Mouse (Mus musculus) G1E (cell line): ENCODE measurements at regions not wholly inside any gene's neighbourhood (a gene's known extent, or its start where the extent isn't known, plus 50 kb on each side); places are given as distances from the start of the nearest gene placed in this dataset.

Experiments
- ATAC-seq: 2 replicates; pipeline ENCODE4 v1.8.0; 2016; ENCODE audit warnings: mild to moderate bottlenecking; ENCODE audit not compliant: insufficient number of reproducible peaks, poor library complexity, low FRiP score, severe bottlenecking; ENCODE audit errors: extremely low read depth
- DNase-seq: peaks from one replicate; pipeline ENCODE4 v3.0.0; 2012; ENCODE audit warnings: low spot score
- H3K27me3 ChIP-seq: 2 replicates; pipeline ENCODE4 v1.6.1; 2012; ENCODE audit warnings: mild to moderate bottlenecking, low read length, inconsistent platforms; ENCODE audit not compliant: insufficient read depth
- H3K36me3 ChIP-seq: replicated peaks from 2 replicates; pipeline ENCODE3; 2012; ENCODE audit warnings: mild to moderate bottlenecking, inconsistent platforms
- H3K4me1 ChIP-seq: 2 replicates; pipeline ENCODE4 v1.6.1; 2012; ENCODE audit warnings: low read depth, low read length, inconsistent platforms, mixed read lengths; ENCODE audit not compliant: insufficient read depth
- H3K4me3 ChIP-seq: 2 replicates; pipeline ENCODE4 v1.5.1; 2012; ENCODE audit warnings: low read depth, mild to moderate bottlenecking, inconsistent platforms, low read length, moderate library complexity, mixed read lengths
- H3K9me3 ChIP-seq: replicated peaks from 2 replicates; pipeline ENCODE4 v1.6.1; 2012; ENCODE audit warnings: inconsistent platforms
- CTCF ChIP-seq: IDR thresholded peaks from 2 replicates; pipeline ENCODE4 v1.5.1; 2012; ENCODE audit warnings: low read depth, low read length, inconsistent platforms, mixed read lengths
- GATA1 ChIP-seq: IDR thresholded peaks from 2 replicates; pipeline ENCODE4 v1.6.1; 2012; ENCODE audit warnings: borderline replicate concordance, low read length, inconsistent platforms, mixed read lengths
- GATA2 ChIP-seq: IDR thresholded peaks from 2 replicates; pipeline ENCODE4 v1.6.1; 2012; ENCODE audit warnings: low read depth, low read length, inconsistent platforms, borderline replicate concordance
- POLR2AphosphoS5 ChIP-seq: IDR thresholded peaks from 2 replicates; pipeline ENCODE4 v1.6.1; 2012; ENCODE audit warnings: low read depth, low read length, inconsistent platforms; ENCODE audit not compliant: insufficient replicate concordance
- TAL1 ChIP-seq: conservative IDR thresholded peaks from 2 replicates; pipeline ENCODE4 v1.6.1; 2012; ENCODE audit warnings: low read depth, low read length, inconsistent platforms, mixed read lengths

DNA sequence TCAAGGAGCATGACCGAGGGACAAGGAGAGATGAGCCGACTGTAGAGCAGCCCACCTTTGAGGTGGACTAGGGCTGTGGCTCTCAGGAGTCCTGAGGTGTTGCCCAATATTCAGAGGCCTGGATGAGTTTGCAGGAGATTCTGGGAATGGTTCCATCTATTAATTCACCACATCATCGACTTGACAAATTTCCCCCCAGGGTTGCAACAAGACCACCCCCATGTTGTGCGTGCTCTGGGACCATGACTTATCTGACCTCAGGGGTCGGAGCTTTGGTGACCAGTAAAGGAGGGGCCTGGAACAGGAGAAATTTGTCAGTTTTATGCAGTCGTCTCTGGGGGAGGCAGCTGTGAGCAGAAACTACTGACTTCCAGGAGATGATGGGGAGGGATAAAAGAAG lies 63.5 kb upstream of the 1600014C23Rik start:
- Histone ChIP-seq H3K27me3 (peaks cover 18% of the 10 kb centered on the region), H3K36me3 (no peaks in the 10 kb centered on the region), H3K4me3 (no peak overlapping the region)

DNA sequence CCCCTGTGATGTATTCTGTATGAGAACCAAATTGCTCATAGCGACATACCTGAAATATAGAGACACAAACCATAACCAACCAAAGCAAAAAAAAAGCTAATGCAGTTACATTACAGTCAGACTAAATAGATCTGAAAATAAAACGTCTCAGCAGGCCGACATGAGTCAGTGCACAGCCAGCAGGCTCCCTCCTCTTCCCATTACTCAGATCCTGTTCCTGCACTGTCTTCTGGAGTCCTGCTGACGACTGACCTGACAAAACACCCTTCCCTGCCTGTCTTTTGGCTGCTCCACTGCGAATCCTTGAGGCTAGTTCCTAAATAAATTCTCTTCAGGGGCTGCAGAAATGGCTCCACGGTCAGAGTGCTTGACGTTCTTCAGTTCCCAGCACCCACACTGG lies 61.3 kb upstream of the 1600014C23Rik start:
- H3K36me3 ChIP-seq: no peaks in the 10 kb centered on the region
- ATAC-seq (no peak), DNase-seq (no peak)
- H3K4me3 ChIP-seq: no peak overlapping the region
- TF ChIP-seq GATA1: no peak
- TF ChIP-seq GATA2: no peak
- no peak for TF ChIP-seq TAL1
- TF ChIP-seq CTCF: no peak
- TF ChIP-seq POLR2AphosphoS5: no peak
- H3K4me1 ChIP-seq: 0 out of 2 replicates have a peak, but pooled peaks cover 4% of the 10 kb centered on the region
- H3K9me3 ChIP-seq: peaks cover 3% of the 10 kb centered on the region
- peaks cover 31% of the 10 kb centered on the region for H3K27me3 ChIP-seq

More for the DNA sequence above, 63.5 kb upstream of the 1600014C23Rik start:
- H3K4me1 ChIP-seq: no peaks in the 10 kb centered on the region
- peaks cover 6% of the 10 kb centered on the region for H3K9me3 ChIP-seq
- no peak for DNase-seq
- no peak for TF ChIP-seq TAL1
- no peak for TF ChIP-seq GATA1
- TF ChIP-seq POLR2AphosphoS5: no peak
- TF ChIP-seq GATA2: no peak
- TF ChIP-seq CTCF: no peak
- no peak for ATAC-seq

DNA sequence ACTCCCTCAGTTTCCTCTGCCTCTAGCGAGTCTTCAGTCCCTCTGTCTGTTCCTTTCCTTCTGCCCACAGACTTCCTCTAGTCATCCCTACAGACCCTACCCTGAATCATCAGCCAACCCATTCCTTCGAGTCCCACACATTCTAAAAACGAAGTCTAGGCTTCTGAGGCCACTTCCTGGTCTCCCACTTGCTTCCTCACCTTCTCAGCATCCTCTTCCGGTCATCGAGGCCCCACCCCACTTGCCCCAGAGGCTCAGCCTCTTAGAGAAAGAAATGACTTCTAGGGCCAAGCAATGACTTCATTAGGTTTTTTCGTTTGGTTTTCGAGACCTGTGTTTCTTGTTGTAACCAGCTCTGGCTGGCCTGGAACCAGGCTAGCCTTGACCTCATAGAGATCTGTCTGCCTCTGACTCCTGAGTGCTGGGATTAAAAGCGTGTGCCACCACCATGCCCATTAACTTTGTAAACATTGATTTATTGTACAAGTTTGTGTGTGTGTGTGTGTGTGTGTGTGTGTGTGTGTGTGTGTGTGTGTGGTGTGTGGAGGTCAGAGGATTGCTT lies 57.4 kb upstream of the 1600014C23Rik start:
- H3K9me3 ChIP-seq: peaks cover 3% of the 10 kb centered on the region
- 0 out of 2 replicates have a peak, but pooled peaks cover 4% of the 10 kb centered on the region for H3K4me1 ChIP-seq
- TF ChIP-seq CTCF (no peak), POLR2AphosphoS5 (no peak), TAL1 (no peak), GATA2 (no peak), GATA1 (no peak)
- no peak overlapping the region for H3K4me3 ChIP-seq
- no peaks in the 10 kb centered on the region for H3K36me3 ChIP-seq
- peaks cover 45% of the 10 kb centered on the region for H3K27me3 ChIP-seq
- ATAC-seq (no peak), DNase-seq (no peak)

DNA sequence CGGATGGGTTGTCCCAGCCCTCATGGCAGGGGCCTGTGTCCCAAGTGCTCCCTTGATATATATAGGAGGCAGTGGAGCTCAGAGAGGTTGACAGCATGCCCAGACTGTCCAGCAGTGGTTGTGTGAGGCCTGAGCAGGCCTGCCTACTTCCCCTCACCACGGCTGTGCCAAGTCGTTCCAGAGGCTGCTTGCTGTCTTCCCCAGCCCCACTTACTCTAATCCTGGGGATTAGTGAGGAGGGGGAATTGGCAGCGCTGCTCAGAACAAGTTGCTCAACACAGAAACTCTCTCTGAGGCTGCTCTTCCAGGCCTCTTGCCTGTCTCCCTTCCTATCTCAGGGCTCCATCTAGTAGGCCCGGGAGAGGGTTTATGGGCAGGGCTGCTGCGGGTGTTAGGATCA lies 56.1 kb upstream of the 1600014C23Rik start:
- Histone ChIP-seq H3K4me1 (peaks cover 8% of the 10 kb centered on the region; the same call in 1 of the 2 replicates), H3K9me3 (no peaks in the 10 kb centered on the region), H3K36me3 (no peaks in the 10 kb centered on the region), H3K4me3 (no peak overlapping the region), H3K27me3 (peaks cover 52% of the 10 kb centered on the region)
- no peak for TF ChIP-seq POLR2AphosphoS5
- TF ChIP-seq CTCF: no peak
- TF ChIP-seq GATA2: no peak
- ATAC-seq (no peak), DNase-seq (no peak)

DNA sequence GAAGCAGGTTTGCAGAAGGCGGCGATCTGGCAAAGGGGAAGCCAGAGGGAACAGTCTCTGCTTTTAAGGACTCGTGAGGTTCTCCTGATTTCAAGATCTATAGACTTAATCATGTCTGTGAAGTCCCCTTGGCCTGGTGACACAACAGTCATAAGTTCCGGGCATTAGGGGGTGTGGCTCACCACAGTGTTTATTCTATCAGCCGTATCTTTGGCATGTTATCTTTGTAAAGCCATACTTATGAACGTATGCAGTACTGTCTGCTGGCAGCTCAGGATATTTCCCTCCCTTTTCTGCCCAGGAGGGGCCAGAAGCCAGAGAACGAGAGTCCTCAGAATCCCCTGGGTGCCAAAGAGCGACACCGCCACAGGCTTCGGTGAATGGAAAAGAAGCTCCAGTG lies 51.3 kb upstream of the 1600014C23Rik start:
- Histone ChIP-seq H3K36me3 (no peaks in the 10 kb centered on the region), H3K9me3 (peaks cover 4% of the 10 kb centered on the region; the same call in 1 of the 2 replicates)
- ATAC-seq: no peak

DNA sequence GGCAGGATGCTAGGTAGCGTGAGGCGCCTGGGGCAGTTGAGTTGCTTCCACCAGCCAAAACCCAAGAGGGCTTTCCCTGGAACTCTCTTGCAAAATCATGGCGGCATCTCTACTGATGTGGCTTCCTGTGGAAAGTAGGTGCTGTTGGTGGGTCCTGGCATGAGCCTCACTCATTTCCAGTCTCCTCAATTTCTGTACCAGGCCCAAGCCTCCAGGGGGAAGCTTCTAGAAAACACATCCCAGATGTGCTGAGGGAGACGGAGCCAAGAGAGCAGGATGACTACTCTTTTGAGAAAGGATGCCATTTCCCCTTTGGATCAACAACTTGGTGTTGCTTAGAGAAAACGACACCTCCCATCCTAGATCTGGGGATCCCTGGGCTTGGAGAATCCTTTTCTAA lies 50.9 kb upstream of the 1600014C23Rik start:
- no peak overlapping the region for H3K4me3 ChIP-seq
- TF ChIP-seq TAL1 (no peak), GATA1 (no peak), POLR2AphosphoS5 (no peak), GATA2 (no peak), CTCF (no peak)
- no peaks in the 10 kb centered on the region for H3K36me3 ChIP-seq
- ATAC-seq (no peak), DNase-seq (no peak)
- H3K9me3 ChIP-seq: peaks cover 5% of the 10 kb centered on the region; the same call in 1 of the 2 replicates
- peaks cover 52% of the 10 kb centered on the region for H3K27me3 ChIP-seq
- H3K4me1 ChIP-seq: peaks cover 4% of the 10 kb centered on the region; the same call in 1 of the 2 replicates

More for the DNA sequence above, 51.3 kb upstream of the 1600014C23Rik start:
- TF ChIP-seq TAL1: no peak
- TF ChIP-seq GATA1: no peak
- no peak for TF ChIP-seq GATA2
- no peak for TF ChIP-seq POLR2AphosphoS5
- no peak for TF ChIP-seq CTCF
- Histone ChIP-seq H3K27me3 (peaks cover 56% of the 10 kb centered on the region), H3K4me3 (no peak overlapping the region), H3K4me1 (peaks cover 4% of the 10 kb centered on the region; the same call in 1 of the 2 replicates)
- DNase-seq: no peak
